Mouse (Mus musculus) lung, adult 2 months (tissue): ENCODE measurements around the gene Myo1b.

ENCODE experiments used
- CTCF ChIP-seq: fragments of 200-500 bp; IDR thresholded peaks from 2 replicates; pipeline ENCODE4 v1.5.1; 2011; ENCODE audit warnings: mild to moderate bottlenecking, low read length, control low read depth; ENCODE audit not compliant: insufficient read depth
- POLR2A ChIP-seq: fragments of 200-500 bp; IDR thresholded peaks from 2 replicates; pipeline ENCODE4 v1.6.1; 2011; ENCODE audit warnings: low read depth, mild to moderate bottlenecking, control low read depth, low read length, borderline replicate concordance; ENCODE audit errors: extremely low read depth

- TF ChIP-seq POLR2A (no peak), CTCF (no peak)
These were observed 80.1 kb downstream of the Myo1b start for GRCm38 (mm10) chr1:51835795-51836194.
